Mouse (Mus musculus): ENCODE results near the gene Cct5. TPM values are rescaled to one million over a fixed set of nuclear protein-coding genes. Genes with fewer than 3 reads are reported as not detected.

Gene Cct5
- total RNA-seq, 2 experiments from 2014 or later: 454 to 555 TPM

- ATAC-seq (replicated peaks; ENCODE audit: poor library complexity, severe bottlenecking): peak; percentile 36; the same call in 1 of the 2 replicates
These were observed 34.2 kb downstream of the Cct5 start for GRCm38 (mm10) chr15:31567431-31567830.

GRCm38 (mm10) chr15:31565786-31566185 lies 35.8 kb downstream of the Cct5 start:
- no peak for ATAC-seq (replicated peaks; ENCODE audit: poor library complexity, severe bottlenecking)

- ATAC-seq (replicated peaks; ENCODE audit: poor library complexity, severe bottlenecking): no peak
These were observed 36.4 kb downstream of the Cct5 start, which contains the start of gene Cmbl for GRCm38 (mm10) chr15:31565184-31565583. Cmbl (plus strand) TSS chr15:31565389.

GRCm38 (mm10) chr15:31563577-31564546 lies 37.7 kb downstream of the Cct5 start:
- ATAC-seq (replicated peaks; ENCODE audit: poor library complexity, severe bottlenecking): peak; percentile 57

- ATAC-seq (replicated peaks; ENCODE audit: poor library complexity, severe bottlenecking): no peak
These were observed 38.8 kb downstream of the Cct5 start for GRCm38 (mm10) chr15:31562847-31563246.

GRCm38 (mm10) chr15:31561976-31562375 lies 39.6 kb downstream of the Cct5 start:
- no peak for ATAC-seq (replicated peaks; ENCODE audit: poor library complexity, severe bottlenecking)

- ATAC-seq (replicated peaks; ENCODE audit: poor library complexity, severe bottlenecking): no peak
These were observed 40.2 kb downstream of the Cct5 start for GRCm38 (mm10) chr15:31561390-31561789.

GRCm38 (mm10) chr15:31554855-31555254 lies 46.7 kb downstream of the Cct5 start:
- peak; percentile 92 for ATAC-seq (replicated peaks; ENCODE audit: poor library complexity, severe bottlenecking)

- ATAC-seq (replicated peaks; ENCODE audit: poor library complexity, severe bottlenecking): no peak
These were observed 51.2 kb downstream of the Cct5 start for GRCm38 (mm10) chr15:31550381-31550780.

GRCm38 (mm10) chr15:31547421-31547820 lies 54.2 kb downstream of the Cct5 start:
- peak; percentile 35; the same call in 1 of the 2 replicates for ATAC-seq (replicated peaks; ENCODE audit: poor library complexity, severe bottlenecking)

GRCm38 (mm10) chr15:31546291-31546690 lies 55.3 kb downstream of the Cct5 start:
- no peak for ATAC-seq (replicated peaks; ENCODE audit: poor library complexity, severe bottlenecking)

GRCm38 (mm10) chr15:31545058-31545457 lies 56.5 kb downstream of the Cct5 start:
- no peak for ATAC-seq (replicated peaks; ENCODE audit: poor library complexity, severe bottlenecking)

- 0 out of 2 replicates have a peak, but pooled peaks have one; percentile 16 for ATAC-seq (replicated peaks; ENCODE audit: poor library complexity, severe bottlenecking)
These were observed 58.4 kb downstream of the Cct5 start for GRCm38 (mm10) chr15:31543246-31543645.

- ATAC-seq (replicated peaks; ENCODE audit: poor library complexity, severe bottlenecking): peak; percentile 57
These were observed 59.3 kb downstream of the Cct5 start for GRCm38 (mm10) chr15:31542013-31542958.

Other genes with a start within 250 kb of the Cct5 start
- gene Ankrd33b, start 234.1 kb downstream of the Cct5 start, total RNA-seq (2014; fragmentation: Nextera tagmentation): 0.11 TPM in 1 of 2 replicates, not detected in the other
- gene Ankrd33b, start 234.1 kb downstream of the Cct5 start, total RNA-seq (2017): 0.10 TPM in 1 of 2 replicates, not detected in the other
- 1.9 and 6.3 TPM in 2 replicates for gene Ropn1l, start 148.1 kb downstream of the Cct5 start, total RNA-seq (2014; fragmentation: Nextera tagmentation)
- gene Ropn1l, start 148.1 kb downstream of the Cct5 start, total RNA-seq (2017): not detected in 2 replicates
- gene March6, start 70.8 kb downstream of the Cct5 start, total RNA-seq (2014; fragmentation: Nextera tagmentation): 27.1 and 34.2 TPM in 2 replicates
- 26.4 and 30.3 TPM in 2 replicates for gene March6, start 70.8 kb downstream of the Cct5 start, total RNA-seq (2017)
- gene Cmbl, start 36.4 kb downstream of the Cct5 start, total RNA-seq (2014; fragmentation: Nextera tagmentation): not detected in 2 replicates
- not detected in 2 replicates for gene Cmbl, start 36.4 kb downstream of the Cct5 start, total RNA-seq (2017)
- gene Fam173b, start within 50 bp of the Cct5 start, total RNA-seq (2014; fragmentation: Nextera tagmentation): 8.6 and 13.0 TPM in 2 replicates
- gene Fam173b, start within 50 bp of the Cct5 start, total RNA-seq (2017): 7.7 and 11.1 TPM in 2 replicates

Measured in granulocyte monocyte progenitor cell, adult 5-6 weeks (primary cell).